Mouse (Mus musculus) layer of hippocampus, postnatal 25 days (tissue): ENCODE measurements around the gene Gm47995. TPM values are rescaled to one million over a fixed set of nuclear protein-coding genes. Genes with fewer than 3 reads are reported as not detected.

Source experiments
- DNase-seq, 2 experiments: peaks; one replicate each; pipeline ENCODE4 v3.0.0; 2022; ENCODE audit warnings: mixed read lengths in 2 of 2, low spot score in 1 of 2; ENCODE audit errors: extremely low spot score in 1 of 2
- total RNA-seq, 2 experiments: library from RNA; stranded (reverse); gene quantifications; 2 replicates each; pipeline ENCODE4 v1.2.3; 2021

Gene Gm47995
- total RNA-seq, 2 experiments from 2014 or later = not detected

DNA sequence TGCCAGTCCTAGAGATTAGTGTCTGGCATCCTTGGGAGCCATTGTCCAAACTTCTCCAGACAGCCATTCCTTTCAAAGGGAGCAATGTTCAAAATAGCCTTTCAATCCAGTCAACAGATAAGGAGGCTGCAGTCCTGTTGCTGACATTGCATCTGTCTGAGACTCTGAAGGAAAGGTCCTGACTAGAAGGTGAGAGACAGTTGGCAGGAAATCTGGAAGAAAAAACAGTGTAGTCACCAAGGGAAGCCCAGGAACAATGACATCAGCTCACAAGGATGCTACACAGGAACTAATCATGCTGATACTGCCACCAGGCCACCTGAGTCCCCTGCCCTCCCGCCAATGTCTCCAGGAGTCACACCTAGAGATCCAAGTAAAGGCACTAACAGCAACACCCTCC lies 25.1 kb downstream of the Gm47995 start:
- DNase-seq = no peak

DNA sequence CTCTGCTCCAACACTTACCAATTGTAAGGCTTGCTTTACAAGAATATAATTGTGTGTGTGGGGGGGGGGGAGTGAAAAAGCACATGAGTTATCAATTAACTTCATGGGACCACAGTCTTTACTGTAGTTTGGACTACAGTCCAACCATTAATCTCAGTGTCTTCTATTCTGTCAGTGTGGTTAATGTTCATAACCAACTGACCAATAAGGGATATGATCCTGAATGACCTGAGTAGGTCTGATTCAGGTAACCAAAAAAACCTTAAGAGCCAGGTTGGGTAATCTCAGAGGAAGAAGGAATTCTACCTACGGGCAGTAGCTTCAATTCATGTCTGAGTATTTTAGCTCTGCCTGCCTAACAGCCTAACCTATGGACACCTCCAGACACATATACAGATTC lies 26.3 kb downstream of the Gm47995 start:
- no peak for DNase-seq

DNA sequence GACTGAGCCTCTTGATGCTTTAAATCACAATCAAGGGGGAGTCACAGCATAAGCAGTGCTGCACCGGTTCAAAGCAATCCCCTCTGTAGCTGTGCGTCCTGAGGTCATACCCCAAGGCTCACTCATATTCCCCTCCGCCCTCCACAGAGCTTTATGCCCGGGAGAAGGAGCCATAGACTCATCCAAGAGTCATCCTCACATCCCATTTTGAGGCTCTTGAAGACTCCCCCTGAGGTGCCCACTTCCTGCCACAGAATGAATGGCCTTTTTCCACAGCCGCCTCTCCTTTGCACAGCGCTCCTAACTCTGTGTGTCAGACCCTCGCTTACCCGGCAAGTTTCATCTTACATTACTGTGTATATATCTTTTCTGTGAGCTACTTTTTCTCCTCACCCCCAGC lies 29.3 kb downstream of the Gm47995 start:
- no peak for DNase-seq

DNA sequence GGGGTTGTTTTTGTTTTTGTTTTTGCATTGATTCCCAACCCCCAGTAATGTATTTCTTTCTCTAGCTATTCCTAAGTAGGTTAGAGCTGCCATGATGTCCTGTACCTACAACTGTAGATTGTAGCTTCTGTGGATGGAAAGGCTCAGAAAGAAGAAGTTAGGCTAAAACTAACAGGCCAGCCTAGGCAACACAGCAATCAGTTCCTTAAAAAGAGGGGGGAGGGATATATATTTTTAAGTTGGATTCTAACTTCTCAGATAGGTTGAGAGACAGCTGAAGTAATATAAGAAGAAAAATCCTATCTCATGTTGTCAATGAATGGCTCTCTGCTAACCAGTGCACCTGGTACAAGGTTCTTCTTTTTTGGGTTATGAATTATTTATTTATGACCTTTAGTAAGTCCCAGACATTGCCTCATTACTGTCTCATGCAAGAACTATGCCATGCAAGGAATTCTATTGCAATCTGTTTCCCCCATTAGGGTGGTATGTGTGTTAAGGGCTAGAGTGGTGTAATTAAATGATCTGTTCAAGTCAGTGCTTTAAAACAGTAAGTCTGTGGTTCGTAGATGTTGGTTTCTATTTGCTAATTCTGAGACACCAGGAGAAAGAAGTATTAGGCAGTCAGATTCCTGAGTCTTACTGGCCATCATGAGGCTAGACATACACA lies 30.2 kb downstream of the Gm47995 start:
- DNase-seq = no peak

DNA sequence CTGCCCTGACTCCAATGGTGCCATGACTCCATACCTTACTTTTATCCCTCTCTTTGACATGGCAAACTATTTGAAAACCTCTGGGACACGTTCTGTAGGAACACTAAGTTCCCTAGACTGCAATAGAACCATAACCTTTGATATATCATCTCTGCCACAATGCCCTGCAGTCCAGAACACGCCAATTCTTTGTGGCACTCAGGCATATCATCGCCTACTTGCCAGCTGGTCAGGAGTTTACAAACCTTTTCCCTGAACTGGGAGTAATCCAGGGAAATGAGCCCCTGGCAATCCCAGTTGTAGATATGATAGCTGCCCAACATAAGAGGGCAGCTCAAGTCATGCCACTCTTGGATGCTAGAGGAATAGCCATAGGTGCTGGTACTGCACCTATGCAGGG lies 34.1 kb downstream of the Gm47995 start:
- no peak for DNase-seq

DNA sequence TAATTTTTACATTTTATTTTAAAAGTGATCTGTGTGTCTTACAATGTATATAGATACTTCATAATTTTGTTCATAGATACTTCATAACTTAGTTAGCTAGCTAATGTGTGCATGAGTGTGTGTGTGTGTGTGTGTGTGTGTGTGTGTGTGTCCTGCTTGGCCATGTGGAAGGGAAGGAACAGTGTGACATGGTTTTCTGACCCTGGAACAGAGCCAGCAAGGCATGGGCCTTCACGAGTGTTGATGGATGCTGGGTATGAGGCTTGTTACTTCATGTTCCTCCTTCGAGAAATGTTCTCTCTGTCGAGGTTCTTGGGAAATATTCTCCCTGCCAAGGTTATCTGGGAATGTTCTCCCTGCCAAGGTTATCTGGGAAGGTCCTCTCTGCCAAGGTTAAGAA lies 35.5 kb downstream of the Gm47995 start:
- no peak for DNase-seq

DNA sequence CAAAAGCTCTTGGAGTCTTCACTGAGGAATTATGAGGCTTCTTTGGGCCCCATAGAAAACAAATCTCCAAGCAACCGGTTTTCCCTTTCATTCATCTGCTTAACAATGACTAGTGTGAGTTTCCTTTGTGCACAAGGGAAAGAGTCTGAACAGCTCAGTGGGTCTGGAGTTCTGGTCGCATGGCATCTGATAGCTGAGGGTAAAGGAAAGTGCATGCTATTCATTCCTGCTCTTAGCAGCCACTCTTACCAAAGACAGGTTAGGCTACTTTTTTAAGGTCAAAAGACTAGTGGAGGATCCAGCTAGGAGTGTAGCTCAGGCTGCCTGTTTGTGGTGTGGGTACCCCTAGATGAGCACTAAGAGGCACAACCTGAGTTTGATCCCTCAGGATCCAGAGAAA lies 37.3 kb downstream of the Gm47995 start:
- DNase-seq = no peak

DNA sequence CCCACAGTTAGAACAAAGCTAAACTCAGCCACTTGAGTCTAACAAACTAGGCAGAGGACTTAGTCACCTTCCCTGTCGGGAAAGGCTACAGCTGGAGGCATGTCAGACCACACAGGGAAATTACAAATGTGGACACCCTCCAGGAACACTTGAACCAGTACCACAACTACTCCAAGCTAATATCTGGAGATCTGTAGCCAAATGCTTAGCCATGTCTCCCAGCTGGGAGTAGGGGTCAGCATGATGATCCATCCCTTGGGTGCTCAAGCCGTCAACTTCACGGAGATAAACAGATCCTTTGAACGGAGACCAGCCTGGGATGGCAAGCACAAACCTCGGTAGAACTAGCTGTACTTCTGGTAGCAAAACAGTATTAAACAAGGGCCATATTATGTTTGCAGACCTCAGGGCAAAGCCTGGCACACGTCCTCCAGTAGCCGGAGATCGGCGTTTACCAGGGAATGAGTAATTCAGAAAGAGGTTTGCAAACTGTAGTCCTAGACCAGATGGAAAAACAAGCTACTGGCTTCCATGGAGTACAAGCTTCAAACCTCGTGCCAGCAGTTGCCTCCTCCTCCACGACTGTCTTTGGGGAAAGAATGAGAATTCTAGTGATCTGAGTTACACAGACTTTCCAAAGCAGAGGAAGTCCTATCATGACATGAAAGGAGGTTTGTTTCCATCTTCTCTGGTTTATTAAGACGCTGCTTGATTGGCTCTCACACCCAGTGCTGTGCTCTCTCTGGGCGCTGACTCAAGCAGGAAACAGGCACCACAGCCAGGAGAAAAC lies 38.1 kb downstream of the Gm47995 start:
- no peak for DNase-seq

DNA sequence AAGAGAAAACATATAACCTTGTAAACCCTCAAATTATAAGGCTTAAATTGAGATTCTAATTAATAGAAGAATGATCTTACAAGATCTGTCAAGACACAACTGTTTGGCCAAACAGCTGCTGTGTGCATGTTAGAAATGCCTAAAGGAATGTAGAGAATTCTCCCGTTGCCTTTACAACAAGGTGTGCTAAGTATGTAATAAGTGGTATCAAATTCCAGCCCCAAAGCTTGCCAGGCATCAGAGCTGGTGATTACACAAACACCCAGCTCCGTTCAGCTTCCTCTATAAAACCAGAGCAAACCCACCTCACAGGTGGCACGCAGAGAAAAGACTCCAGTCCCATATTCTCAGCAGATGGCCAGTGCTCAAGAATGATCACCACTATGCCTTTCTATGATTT lies 39.5 kb downstream of the Gm47995 start:
- DNase-seq = no peak

DNA sequence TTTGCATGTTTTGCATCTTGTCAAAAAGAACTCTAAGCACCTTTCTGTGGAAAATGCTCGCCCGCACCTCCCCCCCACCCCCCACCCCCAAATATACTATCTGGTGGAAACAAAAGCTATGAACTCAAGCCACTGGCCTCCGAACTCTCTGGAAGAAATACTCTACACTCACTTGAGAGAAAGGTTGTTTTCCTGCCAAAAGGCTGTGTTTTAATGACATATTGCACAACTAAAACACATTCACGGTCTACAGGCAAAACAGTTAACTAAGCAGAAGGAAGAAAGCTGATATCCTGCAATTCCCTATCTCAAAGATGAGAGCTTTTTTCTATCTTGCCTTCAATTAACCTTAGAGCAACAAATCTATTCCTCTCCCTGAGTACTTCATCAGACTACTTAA lies 45.1 kb downstream of the Gm47995 start:
- no peak for DNase-seq

DNA sequence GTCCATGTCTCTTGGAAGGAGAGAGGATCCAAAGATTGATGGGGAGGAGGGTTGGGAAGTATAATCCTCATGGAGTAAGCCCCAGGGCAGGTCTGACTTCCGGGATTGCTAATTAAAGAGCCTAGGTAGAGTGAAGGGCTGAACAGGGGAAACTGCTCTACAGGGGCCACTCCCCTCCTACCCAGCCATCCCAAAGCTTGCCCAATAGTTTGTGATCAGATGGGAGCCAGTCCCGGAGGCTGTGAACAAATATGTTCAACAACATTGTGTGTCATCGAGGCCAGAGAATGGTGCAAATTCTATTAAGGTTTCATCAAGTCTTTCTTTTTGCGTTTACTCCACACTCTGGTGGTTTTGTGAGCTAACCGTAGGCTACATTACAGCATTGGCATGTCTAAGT lies 45.8 kb downstream of the Gm47995 start:
- DNase-seq = no peak

DNA sequence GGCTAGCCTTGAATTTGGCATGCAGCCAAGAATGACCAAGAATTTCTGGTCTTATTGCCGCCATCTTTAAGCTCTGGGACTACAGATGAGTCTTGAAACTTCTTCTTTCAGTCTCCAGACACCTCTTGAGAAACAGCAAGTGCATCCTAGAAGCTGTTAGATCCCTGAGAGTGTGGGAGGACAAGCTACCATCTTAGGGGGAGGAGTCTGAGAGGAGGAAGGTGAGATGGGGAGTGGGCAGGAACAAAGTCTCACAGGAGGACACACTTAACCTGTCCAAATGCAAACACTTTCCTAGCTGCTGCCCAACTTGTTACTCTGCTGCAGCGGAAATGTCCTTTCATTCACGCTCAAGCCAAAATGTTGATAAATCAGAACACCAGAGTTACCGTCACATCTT lies 46.5 kb downstream of the Gm47995 start:
- no peak for DNase-seq

DNA sequence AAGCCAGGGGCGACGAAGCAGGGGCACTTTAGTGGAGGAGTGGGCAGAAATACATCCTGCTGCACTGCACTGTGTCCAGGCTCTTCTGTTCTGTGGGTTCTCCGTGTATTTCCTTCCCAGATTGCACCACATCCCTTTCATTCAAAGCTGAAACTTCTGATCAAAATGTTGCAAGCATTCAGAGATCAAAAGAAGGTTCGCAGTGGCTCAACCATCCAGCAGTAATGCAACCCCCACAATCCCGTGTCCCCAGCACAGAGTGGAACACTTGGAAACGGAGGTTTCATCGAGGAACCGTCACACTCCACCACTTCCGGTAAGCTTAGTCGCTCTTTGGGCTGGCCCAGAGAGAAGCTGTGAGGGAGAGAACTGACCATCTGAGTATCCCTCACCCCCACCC lies 46.9 kb downstream of the Gm47995 start:
- no peak for DNase-seq

DNA sequence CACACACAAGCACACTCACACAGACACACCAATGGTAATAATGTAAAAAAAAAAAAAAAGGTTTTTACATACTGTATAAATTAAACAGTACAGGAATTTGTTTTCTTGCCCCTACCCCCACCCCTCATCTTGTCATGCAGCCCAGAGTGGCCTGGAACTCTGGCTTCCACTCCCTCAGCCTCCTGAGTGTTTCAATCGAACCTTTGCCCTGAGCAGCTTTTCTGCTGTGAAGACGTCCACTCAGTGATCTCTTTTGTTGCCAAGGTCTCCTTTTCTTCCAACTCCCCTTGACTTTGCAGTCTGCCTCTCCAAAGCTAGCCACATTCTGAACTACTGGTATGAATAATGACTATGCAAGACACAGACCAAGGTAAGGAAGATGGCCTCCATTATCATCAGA lies 47.6 kb downstream of the Gm47995 start:
- no peak for DNase-seq

Other genes with a start within 250 kb of the Gm47995 start
- 1 to 10 TPM; 2.9 to 3.8 TPM for gene Hmcn1, start 205.0 kb upstream of the Gm47995 start, total RNA-seq
- gene Gm47985, start 15.9 kb upstream of the Gm47995 start, total RNA-seq = not detected
- not detected for gene Gm8947, start 6.1 kb upstream of the Gm47995 start, total RNA-seq
- gene 3110040M04Rik, start 5.7 kb downstream of the Gm47995 start, total RNA-seq = not detected
- gene Gm47996, start 11.7 kb downstream of the Gm47995 start, total RNA-seq = not detected
- 10 to 100 TPM; 86.8 to 99.2 TPM for gene Ivns1abp, start 146.0 kb downstream of the Gm47995 start, total RNA-seq
- 10 to 100 TPM; 11.8 to 12.3 TPM for gene Swt1, start 230.0 kb downstream of the Gm47995 start, total RNA-seq
- gene Trmt1l, start 230.1 kb downstream of the Gm47995 start, total RNA-seq = 10 to 100 TPM; 31.1 to 32.4 TPM